Mouse (Mus musculus) common myeloid progenitor, adult 5-6 weeks (primary cell): ENCODE results near the gene Nfkb1. TPM values are rescaled to one million over a fixed set of nuclear protein-coding genes. Genes with fewer than 3 reads are reported as not detected.

Experiments
- ATAC-seq: replicated peaks from 2 replicates; pipeline ENCODE4 v1.8.0; 2016; ENCODE audit warnings: low read depth, mild to moderate bottlenecking, moderate TSS enrichment, inconsistent platforms; ENCODE audit not compliant: poor library complexity, severe bottlenecking
- total RNA-seq: library from RNA; stranded (forward); fragments of 200-1000, 187-1606 nt; gene quantifications from 2 replicates; pipeline ENCODE4 v1.2.3, GENCODE M21; 2017

Gene Nfkb1
- total RNA-seq, 1 experiment from 2014 or later, result 121 TPM

- ATAC-seq, result no peak
Observed at GRCm38 (mm10) chr3:135598355-135598754, 93.0 kb downstream of the Nfkb1 start.

GRCm38 (mm10) chr3:135597014-135597413, 94.3 kb downstream of the Nfkb1 start:
- peak; percentile 84 for ATAC-seq

GRCm38 (mm10) chr3:135594238-135594917, 97.0 kb downstream of the Nfkb1 start:
- ATAC-seq, result peak; percentile 67

GRCm38 (mm10) chr3:135592011-135592410, 99.3 kb downstream of the Nfkb1 start:
- no peak for ATAC-seq

GRCm38 (mm10) chr3:135591376-135591775, 100.0 kb downstream of the Nfkb1 start:
- no peak for ATAC-seq

- ATAC-seq, result no peak
Observed at GRCm38 (mm10) chr3:135590471-135590870, 100.9 kb downstream of the Nfkb1 start.

- ATAC-seq, result no peak
Observed at GRCm38 (mm10) chr3:135586471-135586880, 104.9 kb downstream of the Nfkb1 start.

GRCm38 (mm10) chr3:135586060-135586459, 105.3 kb downstream of the Nfkb1 start:
- ATAC-seq, result no peak

GRCm38 (mm10) chr3:135585482-135585881, 105.9 kb downstream of the Nfkb1 start:
- ATAC-seq, result peak; percentile 45; the same call in 1 of the 2 replicates

- ATAC-seq, result 0 out of 2 replicates have a peak, but pooled peaks have one; percentile 5
Observed at GRCm38 (mm10) chr3:135582246-135582645, 109.1 kb downstream of the Nfkb1 start.

- peak; percentile 81 for ATAC-seq
Observed at GRCm38 (mm10) chr3:135581606-135582117, 109.7 kb downstream of the Nfkb1 start.

- no peak for ATAC-seq
Observed at GRCm38 (mm10) chr3:135580439-135581275, 110.7 kb downstream of the Nfkb1 start.

- ATAC-seq, result peak; percentile 17; the same call in 1 of the 2 replicates
Observed at GRCm38 (mm10) chr3:135579179-135579578, 112.2 kb downstream of the Nfkb1 start.

GRCm38 (mm10) chr3:135578588-135579140, 112.7 kb downstream of the Nfkb1 start:
- ATAC-seq, result no peak

- no peak for ATAC-seq
Observed at GRCm38 (mm10) chr3:135575126-135575525, 116.2 kb downstream of the Nfkb1 start.

- ATAC-seq, result 0 out of 2 replicates have a peak, but pooled peaks have one; percentile 23
Observed at GRCm38 (mm10) chr3:135573051-135573450, 118.3 kb downstream of the Nfkb1 start.

GRCm38 (mm10) chr3:135571540-135571939, 119.8 kb downstream of the Nfkb1 start:
- ATAC-seq, result no peak

- peak; percentile 36 for ATAC-seq
Observed at GRCm38 (mm10) chr3:135568633-135569032, 122.7 kb downstream of the Nfkb1 start.

GRCm38 (mm10) chr3:135567888-135568287, 123.5 kb downstream of the Nfkb1 start:
- ATAC-seq, result no peak

- peak; percentile 91 for ATAC-seq
Observed at GRCm38 (mm10) chr3:135565306-135565705, 126.0 kb downstream of the Nfkb1 start.

GRCm38 (mm10) chr3:135564706-135565105, 126.6 kb downstream of the Nfkb1 start:
- ATAC-seq, result no peak
